ENCODE assay signal across 7 mouse cellular contexts in genomic region chr5:116309383-116309801, GRCm38 (mm10). TPM values are rescaled to one million over a fixed set of nuclear protein-coding genes. Genes with fewer than 3 reads are reported as not detected.
DNase-seq lines count a peak whose midpoint lies in the region; ATAC-seq lines count a peak whose summit lies in the region.

No protein-coding gene starts in this region.

- DNase-seq in midbrain, embryonic 10.5 days (ENCODE audit: low spot score) = no peak
- DNase-seq in heart, embryonic 10.5 days (ENCODE audit: low spot score) = peak; percentile 79
- peak; percentile 9 to 27 for DNase-seq in kidney, adult 8-10 months
- no peak for DNase-seq in right cerebral cortex, adult 18-20 months

- ATAC-seq in midbrain, embryonic 13.5 days = no peak
- peak; percentile 60; the same call in 1 of the 2 replicates for ATAC-seq in neural tube, embryonic 14.5 days (ENCODE audit: low read depth)
- ATAC-seq in cerebellum, adult (ENCODE audit: insufficient number of reproducible peaks, low FRiP score, low TSS enrichment) = no peak

- H3K4me2 ChIP-seq in midbrain, embryonic 13.5 days (replicated peaks) = no peak overlapping the region
- no peak overlapping the region for H3K4me2 ChIP-seq in neural tube, embryonic 14.5 days (ENCODE audit: low read depth, low read length)

- H3K9ac ChIP-seq in midbrain, embryonic 13.5 days (replicated peaks) = no peak overlapping the region
- H3K9ac ChIP-seq in neural tube, embryonic 14.5 days (replicated peaks; ENCODE audit: low read depth, low read length) = no peak overlapping the region

- 0 out of 2 replicates have a peak, but pooled peaks cover 5% of the 10 kb centered on the region for H3K9me3 ChIP-seq in midbrain, embryonic 10.5 days (replicated peaks)
- H3K9me3 ChIP-seq in midbrain, embryonic 13.5 days = no peaks in the 10 kb centered on the region
- H3K9me3 ChIP-seq in heart, embryonic 10.5 days = no peaks in the 10 kb centered on the region
- no peaks in the 10 kb centered on the region for H3K9me3 ChIP-seq in neural tube, embryonic 14.5 days (ENCODE audit: control insufficient read depth, low read length)

- 56% methylated on average over 6 of the region's 6 CpGs for WGBS in midbrain, embryonic 10.5 days
- WGBS in midbrain, embryonic 13.5 days = 56% methylated on average over 6 of the region's 6 CpGs
- WGBS in heart, embryonic 10.5 days = 28% methylated on average over 6 of the region's 6 CpGs
- WGBS in neural tube, embryonic 14.5 days = 34% methylated on average over 6 of the region's 6 CpGs

- H3K27me3 ChIP-seq in midbrain, embryonic 10.5 days (ENCODE audit: low read depth, poor library complexity, severe bottlenecking) = peaks cover 28% of the 10 kb centered on the region
- H3K27me3 ChIP-seq in midbrain, embryonic 13.5 days = peaks cover 9% of the 10 kb centered on the region; the same call in 1 of the 2 replicates
- H3K27me3 ChIP-seq in heart, embryonic 10.5 days (ENCODE audit: insufficient read depth, poor library complexity, severe bottlenecking) = no peaks in the 10 kb centered on the region
- no peaks in the 10 kb centered on the region for H3K27me3 ChIP-seq in neural tube, embryonic 14.5 days (ENCODE audit: control insufficient read depth, insufficient read depth, low read length)

- peaks cover 14% of the 10 kb centered on the region for H3K4me1 ChIP-seq in midbrain, embryonic 10.5 days
- peaks cover 20% of the 10 kb centered on the region for H3K4me1 ChIP-seq in midbrain, embryonic 13.5 days (replicated peaks)
- peaks cover 6% of the 10 kb centered on the region for H3K4me1 ChIP-seq in heart, embryonic 10.5 days
- peaks cover 8% of the 10 kb centered on the region; the same call in 1 of the 2 replicates for H3K4me1 ChIP-seq in neural tube, embryonic 14.5 days (ENCODE audit: control insufficient read depth, insufficient read depth, low read length)

- no peak overlapping the region for H3K4me3 ChIP-seq in midbrain, embryonic 10.5 days
- no peak overlapping the region for H3K4me3 ChIP-seq in midbrain, embryonic 13.5 days (replicated peaks)
- no peak overlapping the region for H3K4me3 ChIP-seq in heart, embryonic 10.5 days
- no peak overlapping the region for H3K4me3 ChIP-seq in neural tube, embryonic 14.5 days (ENCODE audit: low read depth, low read length)

- H3K27ac ChIP-seq in midbrain, embryonic 10.5 days (replicated peaks) = peak overlapping the region; percentile 55; the same call in 1 of the 2 replicates
- H3K27ac ChIP-seq in midbrain, embryonic 13.5 days = no peak overlapping the region
- H3K27ac ChIP-seq in heart, embryonic 10.5 days = peak overlapping the region; percentile 53
- no peak overlapping the region for H3K27ac ChIP-seq in neural tube, embryonic 14.5 days (ENCODE audit: low read depth, low read length)

- H3K36me3 ChIP-seq in midbrain, embryonic 10.5 days = no peaks in the 10 kb centered on the region
- no peaks in the 10 kb centered on the region for H3K36me3 ChIP-seq in midbrain, embryonic 13.5 days
- H3K36me3 ChIP-seq in heart, embryonic 10.5 days = no peaks in the 10 kb centered on the region
- no peaks in the 10 kb centered on the region for H3K36me3 ChIP-seq in neural tube, embryonic 14.5 days (ENCODE audit: control insufficient read depth, insufficient read depth, low read length)

RNA-seq across cellular contexts. Expression of gene Ccdc60, which starts 20.6 kb away (rescaled TPM):
- 1.7 and 2.1 TPM in 2 replicates for polyA plus RNA-seq in midbrain, embryonic 10.5 days (2016; fragmentation: Nextera tagmentation; extraction: Ambion mirVana)
- 2.1 and 2.5 TPM in 2 replicates for polyA plus RNA-seq in midbrain, embryonic 13.5 days (2015; fragmentation: Nextera tagmentation; extraction: Ambion mirVana)
- 0.67 and 0.78 TPM in 2 replicates for polyA plus RNA-seq in heart, embryonic 10.5 days (2016; fragmentation: Nextera tagmentation; extraction: Ambion mirVana)
- polyA plus RNA-seq in neural tube, embryonic 14.5 days (2014; fragmentation: Nextera tagmentation; extraction: Ambion mirVana) = 1.2 and 1.7 TPM in 2 replicates

Comparison
In these comparisons a context has a peak if more than half of its experiments do, and no peak if none do; other contexts are left out.
1. H3K27ac ChIP-seq: peak in midbrain, embryonic 10.5 days (single experiment) and heart, embryonic 10.5 days (single experiment); none in midbrain, embryonic 13.5 days (single experiment) and neural tube, embryonic 14.5 days (single experiment).
2. DNase-seq: peak in heart, embryonic 10.5 days (single experiment) and kidney, adult 8-10 months (2 of 2); none in midbrain, embryonic 10.5 days (single experiment) and right cerebral cortex, adult 18-20 months (single experiment).